Mouse (Mus musculus): ENCODE measurements around the gene Fhl1. TPM values are rescaled to one million over a fixed set of nuclear protein-coding genes. Genes with fewer than 3 reads are reported as not detected.

The Fhl1 gene
- polyA plus RNA-seq, 1 experiment from 2014 or later, result 200 TPM

DNA sequence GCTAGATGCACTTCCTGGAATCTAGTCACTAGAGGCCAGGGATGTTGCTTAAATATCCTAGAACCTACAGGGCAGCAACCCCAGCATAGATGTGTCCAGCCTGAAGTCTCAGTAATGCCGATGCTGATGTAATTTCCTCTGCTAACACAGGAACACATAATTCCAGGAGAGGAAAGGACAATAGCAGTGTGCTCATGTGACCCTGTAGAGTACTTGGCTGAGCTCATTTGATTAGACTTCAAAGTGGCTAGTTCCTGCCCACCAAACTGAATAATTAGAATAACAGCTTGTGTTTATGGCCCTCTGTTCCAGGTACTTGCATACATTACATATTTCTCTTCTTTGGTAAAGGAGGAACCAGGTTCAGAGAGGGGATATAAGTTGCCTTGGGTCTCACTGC is 4.6 kb downstream of the Fhl1 start:
- Histone ChIP-seq H3K4me3 (ENCODE audit: low read length) (no peak overlapping the region), H3K36me3 (ENCODE audit: control insufficient read depth, insufficient read depth) (no peaks in the 10 kb centered on the region), H3K4me1 (ENCODE audit: control insufficient read depth, insufficient read depth, low read length) (peaks cover 9% of the 10 kb centered on the region), H3K9me3 (replicated peaks; ENCODE audit: control insufficient read depth, low read length) (no peaks in the 10 kb centered on the region), H3K4me2 (ENCODE audit: low read depth, low read length) (no peak overlapping the region), H3K27ac (ENCODE audit: low read length) (peak overlapping the region; percentile 39; the same call in 1 of the 2 replicates), H3K9ac (ENCODE audit: low read length) (no peak overlapping the region), H3K27me3 (ENCODE audit: control insufficient read depth, insufficient read depth, low read length) (no peaks in the 10 kb centered on the region)
- WGBS, result 43% methylated on average over 1 of the region's 1 CpGs
- ATAC-seq (replicated peaks; ENCODE audit: extremely low read depth, insufficient read depth, low FRiP score), result no peak

DNA sequence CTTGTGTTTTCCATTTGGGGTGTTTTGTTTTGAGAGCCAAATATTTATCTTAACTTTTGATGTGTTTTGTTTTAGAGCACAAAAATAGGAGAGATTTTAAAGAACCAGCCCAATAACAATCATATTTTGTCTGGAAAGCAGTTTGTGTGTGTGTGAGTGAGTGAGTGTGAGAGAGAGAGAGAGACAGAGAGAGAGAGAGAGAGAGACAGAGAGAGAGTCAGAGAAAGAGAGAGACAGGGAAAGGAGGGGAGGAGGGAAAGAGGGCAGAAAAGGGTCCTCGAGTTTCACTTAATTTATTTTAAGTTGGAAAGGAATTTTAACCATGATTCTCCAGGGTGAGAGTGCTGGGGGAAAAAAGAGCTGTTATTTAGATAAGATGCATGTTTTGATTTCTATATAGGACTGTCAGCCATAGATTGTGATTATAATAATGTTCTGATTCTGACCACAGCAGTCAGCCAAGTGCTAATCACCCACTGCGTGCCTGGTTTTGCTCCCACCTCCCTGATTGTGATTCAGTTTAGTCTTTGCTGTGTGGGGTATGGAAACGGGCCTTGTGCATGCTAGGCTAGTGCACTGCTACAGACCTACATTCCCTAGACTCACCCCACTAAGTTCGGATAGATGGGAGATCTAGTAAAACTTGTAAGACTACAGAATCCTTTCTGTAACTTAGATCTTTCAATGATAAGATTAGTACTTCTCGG is 6.4 kb downstream of the Fhl1 start:
- H3K27ac ChIP-seq (ENCODE audit: low read length), result no peak overlapping the region
- peaks cover 9% of the 10 kb centered on the region for H3K4me1 ChIP-seq (ENCODE audit: control insufficient read depth, insufficient read depth, low read length)
- H3K9me3 ChIP-seq (replicated peaks; ENCODE audit: control insufficient read depth, low read length), result no peaks in the 10 kb centered on the region

DNA sequence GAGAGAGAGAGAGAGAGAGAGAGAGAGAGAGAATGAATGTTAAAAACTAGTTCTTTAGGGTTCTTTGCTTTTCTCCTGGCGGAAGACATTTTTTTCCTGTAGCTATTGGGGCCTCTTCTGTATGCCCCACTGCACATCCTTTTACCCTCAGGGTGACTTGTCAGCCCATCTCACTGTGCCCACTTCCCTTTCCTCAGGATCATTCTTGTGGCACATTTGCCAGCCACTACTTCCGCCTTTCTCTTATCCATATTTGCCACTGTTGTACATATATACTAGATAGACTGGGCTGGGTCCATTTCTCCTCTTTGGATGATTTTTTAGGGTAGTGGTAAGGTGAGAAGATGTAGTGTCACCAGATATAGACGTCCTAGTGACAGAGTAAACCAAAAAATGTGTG is 9.8 kb downstream of the Fhl1 start:
- no peak for ATAC-seq (replicated peaks; ENCODE audit: extremely low read depth, insufficient read depth, low FRiP score)
- Histone ChIP-seq H3K4me1 (ENCODE audit: control insufficient read depth, insufficient read depth, low read length) (peaks cover 4% of the 10 kb centered on the region), H3K36me3 (ENCODE audit: control insufficient read depth, insufficient read depth) (no peaks in the 10 kb centered on the region), H3K4me2 (ENCODE audit: low read depth, low read length) (no peak overlapping the region), H3K27me3 (ENCODE audit: control insufficient read depth, insufficient read depth, low read length) (no peaks in the 10 kb centered on the region), H3K4me3 (ENCODE audit: low read length) (no peak overlapping the region), H3K27ac (ENCODE audit: low read length) (no peak overlapping the region), H3K9me3 (replicated peaks; ENCODE audit: control insufficient read depth, low read length) (no peaks in the 10 kb centered on the region), H3K9ac (ENCODE audit: low read length) (no peak overlapping the region)
- 64% methylated on average over 3 of the region's 3 CpGs for WGBS

More for the DNA sequence above, 6.4 kb downstream of the Fhl1 start:
- H3K4me2 ChIP-seq (ENCODE audit: low read depth, low read length), result no peak overlapping the region
- H3K9ac ChIP-seq (ENCODE audit: low read length), result no peak overlapping the region
- H3K36me3 ChIP-seq (ENCODE audit: control insufficient read depth, insufficient read depth), result no peaks in the 10 kb centered on the region
- no peak overlapping the region for H3K4me3 ChIP-seq (ENCODE audit: low read length)
- no peaks in the 10 kb centered on the region for H3K27me3 ChIP-seq (ENCODE audit: control insufficient read depth, insufficient read depth, low read length)
- ATAC-seq (replicated peaks; ENCODE audit: extremely low read depth, insufficient read depth, low FRiP score), result no peak
- WGBS, result 46% methylated on average over 5 of the region's 5 CpGs

DNA sequence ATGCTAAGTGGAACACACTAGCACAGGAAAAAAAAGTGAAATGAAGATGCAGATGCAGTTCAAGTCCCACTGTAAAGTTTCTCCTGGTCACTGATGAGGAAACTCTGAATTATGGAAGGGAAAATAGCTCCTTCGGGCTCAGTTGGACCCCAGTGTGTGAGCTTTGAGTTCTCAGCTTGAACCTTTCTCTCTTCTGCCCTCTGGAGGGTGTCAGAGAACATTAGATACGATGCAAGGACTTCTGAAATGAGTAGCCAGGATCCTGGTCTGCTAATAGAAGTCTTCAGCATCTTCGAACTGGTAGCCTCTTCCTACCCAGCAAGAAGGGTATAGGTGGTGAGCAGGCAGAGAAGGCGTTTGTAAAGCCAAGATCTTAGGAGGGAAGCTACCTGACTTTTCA is 19.9 kb downstream of the Fhl1 start:
- WGBS, result 43% methylated on average over 4 of the region's 4 CpGs
- Histone ChIP-seq H3K9me3 (replicated peaks; ENCODE audit: control insufficient read depth, low read length) (no peaks in the 10 kb centered on the region), H3K27ac (ENCODE audit: low read length) (no peak overlapping the region), H3K9ac (ENCODE audit: low read length) (no peak overlapping the region), H3K4me3 (ENCODE audit: low read length) (no peak overlapping the region), H3K36me3 (ENCODE audit: control insufficient read depth, insufficient read depth) (no peaks in the 10 kb centered on the region), H3K27me3 (ENCODE audit: control insufficient read depth, insufficient read depth, low read length) (no peaks in the 10 kb centered on the region), H3K4me1 (ENCODE audit: control insufficient read depth, insufficient read depth, low read length) (peaks cover 11% of the 10 kb centered on the region), H3K4me2 (ENCODE audit: low read depth, low read length) (no peak overlapping the region)
- no peak for ATAC-seq (replicated peaks; ENCODE audit: extremely low read depth, insufficient read depth, low FRiP score)

DNA sequence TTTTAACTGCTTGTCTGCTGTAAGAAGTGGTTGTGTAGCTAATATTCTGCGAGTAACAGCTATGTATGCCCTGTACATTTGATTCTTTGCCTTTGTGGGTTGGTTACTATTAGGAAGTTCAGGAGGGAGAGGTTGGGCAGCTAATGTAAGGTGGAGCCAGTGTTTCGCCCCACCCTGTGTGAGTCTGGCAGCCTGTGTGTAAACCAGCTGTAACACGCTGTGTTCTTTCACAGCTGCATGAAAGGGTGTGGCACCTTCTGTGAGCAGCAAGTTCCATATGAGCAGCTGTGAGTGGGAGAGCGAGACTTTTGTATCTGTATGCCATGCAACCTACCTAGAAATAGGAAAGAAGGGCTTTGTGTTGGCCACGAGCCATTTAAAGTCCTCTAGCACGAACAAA is 20.6 kb downstream of the Fhl1 start:
- WGBS, result 69% methylated on average over 6 of the region's 6 CpGs
- H3K4me1 ChIP-seq (ENCODE audit: control insufficient read depth, insufficient read depth, low read length), result peaks cover 11% of the 10 kb centered on the region

DNA sequence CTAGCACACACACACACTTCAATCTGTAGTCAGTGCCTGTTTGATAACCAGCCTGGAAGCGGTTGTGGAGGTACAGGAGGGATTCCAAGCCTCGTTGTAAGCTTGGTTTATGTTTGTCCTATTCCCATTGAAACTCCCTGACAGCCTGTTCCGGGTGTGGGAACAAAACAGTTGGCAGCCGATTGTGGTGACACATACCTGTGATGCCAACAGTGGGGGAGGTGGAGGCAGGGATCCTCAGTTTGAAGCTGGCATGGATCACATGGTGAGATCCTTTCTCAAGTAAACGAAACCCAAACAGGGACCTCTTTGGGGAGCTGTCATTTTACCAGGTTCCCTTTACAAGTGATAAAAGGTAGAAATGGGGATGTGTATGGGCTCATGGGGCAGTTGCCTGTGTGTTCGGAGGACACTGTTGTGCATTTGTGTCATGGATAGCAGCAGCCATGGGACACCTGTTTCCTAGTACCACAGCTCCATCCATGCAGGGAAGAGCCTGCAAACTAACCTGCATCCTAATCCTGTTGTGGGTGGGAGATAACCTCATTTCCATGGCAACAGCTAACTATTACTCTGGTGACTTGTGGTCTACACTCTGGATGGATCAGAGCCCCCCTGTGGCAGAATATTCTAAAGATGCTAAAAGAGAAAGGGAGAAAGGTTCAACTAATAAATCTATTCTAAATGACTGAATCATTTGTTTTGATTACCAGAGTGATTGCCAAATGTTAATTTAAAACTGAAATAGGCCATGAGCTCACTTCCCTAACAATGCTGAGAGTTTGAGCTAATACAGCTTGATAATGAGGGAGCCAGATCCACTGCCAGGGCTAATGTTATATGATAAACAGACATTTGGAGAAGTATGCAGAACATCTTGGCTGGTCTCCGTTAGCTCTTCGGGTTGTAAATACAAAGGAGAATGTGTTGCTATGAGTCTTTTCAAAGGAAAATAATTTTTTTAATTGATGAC is 22.0 kb downstream of the Fhl1 start:
- no peak overlapping the region for H3K4me3 ChIP-seq (ENCODE audit: low read length)
- no peak for ATAC-seq (replicated peaks; ENCODE audit: extremely low read depth, insufficient read depth, low FRiP score)
- peaks cover 11% of the 10 kb centered on the region for H3K4me1 ChIP-seq (ENCODE audit: control insufficient read depth, insufficient read depth, low read length)
- WGBS, result 60% methylated on average over 8 of the region's 8 CpGs
- H3K27me3 ChIP-seq (ENCODE audit: control insufficient read depth, insufficient read depth, low read length), result no peaks in the 10 kb centered on the region
- no peak overlapping the region for H3K4me2 ChIP-seq (ENCODE audit: low read depth, low read length)
- H3K9ac ChIP-seq (ENCODE audit: low read length), result no peak overlapping the region
- H3K36me3 ChIP-seq (ENCODE audit: control insufficient read depth, insufficient read depth), result no peaks in the 10 kb centered on the region
- H3K27ac ChIP-seq (ENCODE audit: low read length), result no peak overlapping the region
- H3K9me3 ChIP-seq (replicated peaks; ENCODE audit: control insufficient read depth, low read length), result no peaks in the 10 kb centered on the region

More for the DNA sequence above, 20.6 kb downstream of the Fhl1 start:
- Histone ChIP-seq H3K36me3 (ENCODE audit: control insufficient read depth, insufficient read depth) (no peaks in the 10 kb centered on the region), H3K27ac (ENCODE audit: low read length) (no peak overlapping the region), H3K4me2 (ENCODE audit: low read depth, low read length) (no peak overlapping the region), H3K9me3 (replicated peaks; ENCODE audit: control insufficient read depth, low read length) (no peaks in the 10 kb centered on the region), H3K4me3 (ENCODE audit: low read length) (no peak overlapping the region), H3K27me3 (ENCODE audit: control insufficient read depth, insufficient read depth, low read length) (no peaks in the 10 kb centered on the region), H3K9ac (ENCODE audit: low read length) (no peak overlapping the region)
- no peak for ATAC-seq (replicated peaks; ENCODE audit: extremely low read depth, insufficient read depth, low FRiP score)

DNA sequence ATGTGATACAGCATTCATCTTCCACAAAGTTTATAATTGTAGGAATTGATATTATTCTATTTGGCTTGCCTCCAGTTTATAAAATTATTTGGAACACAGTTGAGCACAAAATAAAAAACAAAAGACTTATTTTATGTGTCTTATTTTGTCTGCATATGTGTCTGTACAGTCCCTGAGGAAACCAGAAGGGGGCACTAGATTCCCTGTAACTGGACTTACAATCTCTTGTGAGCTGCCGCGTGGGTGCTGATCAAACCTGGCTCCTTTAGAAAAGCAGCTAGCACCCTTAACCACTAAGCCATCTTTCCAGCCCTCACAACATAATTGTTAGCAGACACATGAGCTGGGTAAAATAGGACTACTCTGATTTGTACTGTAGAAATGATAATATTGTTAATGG is 24.1 kb downstream of the Fhl1 start:
- Histone ChIP-seq H3K4me2 (ENCODE audit: low read depth, low read length) (no peak overlapping the region), H3K4me1 (ENCODE audit: control insufficient read depth, insufficient read depth, low read length) (peaks cover 11% of the 10 kb centered on the region), H3K9me3 (replicated peaks; ENCODE audit: control insufficient read depth, low read length) (no peaks in the 10 kb centered on the region), H3K9ac (ENCODE audit: low read length) (no peak overlapping the region), H3K27ac (ENCODE audit: low read length) (no peak overlapping the region), H3K4me3 (ENCODE audit: low read length) (no peak overlapping the region), H3K36me3 (ENCODE audit: control insufficient read depth, insufficient read depth) (no peaks in the 10 kb centered on the region), H3K27me3 (ENCODE audit: control insufficient read depth, insufficient read depth, low read length) (no peaks in the 10 kb centered on the region)
- WGBS, result 27% methylated on average over 2 of the region's 2 CpGs
- no peak for ATAC-seq (replicated peaks; ENCODE audit: extremely low read depth, insufficient read depth, low FRiP score)

DNA sequence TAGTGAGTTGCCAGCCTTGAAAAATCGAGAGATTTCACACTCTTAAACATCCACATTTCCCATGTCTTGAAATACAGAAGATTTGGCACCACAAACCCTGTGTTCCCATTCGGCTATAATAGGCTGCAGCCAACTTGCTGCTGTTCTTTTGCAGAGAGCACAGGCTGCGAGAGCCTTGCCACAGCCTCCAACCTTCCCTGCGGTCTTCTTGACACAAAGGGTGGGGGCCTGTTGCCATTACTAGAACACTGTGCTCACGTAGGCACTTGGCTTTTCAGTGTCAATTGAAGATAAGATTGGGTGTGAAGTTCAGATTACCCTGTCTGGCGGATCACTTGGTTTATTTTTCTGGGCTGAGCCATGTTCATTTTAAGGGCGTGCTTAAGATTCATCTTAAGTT is 24.8 kb downstream of the Fhl1 start:
- peak; percentile 37 for ATAC-seq (replicated peaks; ENCODE audit: extremely low read depth, insufficient read depth, low FRiP score)
- no peak overlapping the region for H3K4me3 ChIP-seq (ENCODE audit: low read length)
- 37% methylated on average over 7 of the region's 7 CpGs for WGBS
- peak overlapping the region; percentile 31; the same call in 1 of the 2 replicates for H3K27ac ChIP-seq (ENCODE audit: low read length)
- no peaks in the 10 kb centered on the region for H3K36me3 ChIP-seq (ENCODE audit: control insufficient read depth, insufficient read depth)
- no peak overlapping the region for H3K4me2 ChIP-seq (ENCODE audit: low read depth, low read length)
- peaks cover 11% of the 10 kb centered on the region for H3K4me1 ChIP-seq (ENCODE audit: control insufficient read depth, insufficient read depth, low read length)
- no peaks in the 10 kb centered on the region for H3K27me3 ChIP-seq (ENCODE audit: control insufficient read depth, insufficient read depth, low read length)
- no peaks in the 10 kb centered on the region for H3K9me3 ChIP-seq (replicated peaks; ENCODE audit: control insufficient read depth, low read length)
- H3K9ac ChIP-seq (ENCODE audit: low read length), result no peak overlapping the region

DNA sequence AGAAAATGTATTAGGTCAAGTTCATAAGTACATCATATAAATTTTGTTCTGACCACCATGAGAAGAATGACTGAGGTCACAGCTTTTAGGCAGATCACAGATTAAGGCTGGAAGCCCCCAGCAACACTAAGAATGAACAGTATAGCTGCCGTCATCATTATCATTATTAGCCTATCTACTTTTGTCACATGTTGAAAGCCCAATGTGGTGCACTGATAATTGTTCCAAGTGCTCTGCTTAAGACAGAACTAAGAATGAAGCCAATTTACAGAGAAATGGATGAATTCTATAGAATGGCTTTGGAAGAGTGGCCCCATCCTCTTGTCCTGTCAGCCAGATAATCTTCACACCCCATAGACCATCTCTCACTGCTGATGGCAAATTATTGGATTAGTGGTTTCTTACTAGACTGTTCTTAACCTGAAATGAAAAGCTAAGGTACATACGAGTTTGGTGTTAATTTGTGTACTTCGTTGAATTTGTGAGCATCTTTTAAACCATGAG is 28.7 kb downstream of the Fhl1 start:
- H3K9ac ChIP-seq (ENCODE audit: low read length), result no peak overlapping the region
- H3K27me3 ChIP-seq (ENCODE audit: control insufficient read depth, insufficient read depth, low read length), result no peaks in the 10 kb centered on the region
- no peaks in the 10 kb centered on the region for H3K36me3 ChIP-seq (ENCODE audit: control insufficient read depth, insufficient read depth)
- 72% methylated on average over 3 of the region's 3 CpGs for WGBS
- H3K4me3 ChIP-seq (ENCODE audit: low read length), result no peak overlapping the region
- peaks cover 8% of the 10 kb centered on the region; the same call in 1 of the 2 replicates for H3K4me1 ChIP-seq (ENCODE audit: control insufficient read depth, insufficient read depth, low read length)
- H3K27ac ChIP-seq (ENCODE audit: low read length), result no peak overlapping the region
- ATAC-seq (replicated peaks; ENCODE audit: extremely low read depth, insufficient read depth, low FRiP score), result no peak
- no peaks in the 10 kb centered on the region for H3K9me3 ChIP-seq (replicated peaks; ENCODE audit: control insufficient read depth, low read length)
- no peak overlapping the region for H3K4me2 ChIP-seq (ENCODE audit: low read depth, low read length)

Measured in heart, embryonic 16.5 days (tissue).